ENCODE assay signal across 30 mouse cellular contexts in genomic region chr9:111453895-111454294, GRCm38 (mm10). TPM values are rescaled to one million over a fixed set of nuclear protein-coding genes. Genes with fewer than 3 reads are reported as not detected.
DNase-seq lines count a peak whose midpoint lies in the region; ATAC-seq lines count a peak whose summit lies in the region.
"Had no signal": no experiment of that assay in that cellular context is flagged by ENCODE, and none has a peak within 500 bp of the region (broad histone marks: within the 10 kb centered on the region; RNA-seq: fewer than 3 reads in every experiment).

No protein-coding gene starts in this region.

- no peaks in the 10 kb centered on the region for H3K27me3 ChIP-seq in heart, embryonic 10.5 days (ENCODE audit: insufficient read depth, poor library complexity, severe bottlenecking)
- H3K27me3 ChIP-seq in limb, embryonic 11.5 days (ENCODE audit: control insufficient read depth, insufficient read depth, low read length): no peaks in the 10 kb centered on the region
- H3K27me3 ChIP-seq in limb, embryonic 10.5 days (ENCODE audit: low read depth, poor library complexity, severe bottlenecking): no peaks in the 10 kb centered on the region
- H3K27me3 ChIP-seq: CH12.LX; embryonic facial prominence, embryonic 15.5 days; heart, embryonic 13.5 days; hindbrain, embryonic 13.5 days; Patski had no signal

- H3K4me3 ChIP-seq in heart, embryonic 10.5 days: no peak overlapping the region
- no peak overlapping the region for H3K4me3 ChIP-seq in limb, embryonic 11.5 days (ENCODE audit: low read depth, low read length)
- H3K4me3 ChIP-seq in limb, embryonic 10.5 days: no peak overlapping the region
- H3K4me3 ChIP-seq: embryonic facial prominence, embryonic 15.5 days; heart, embryonic 13.5 days; hindbrain, embryonic 13.5 days had no signal

- H3K36me3 ChIP-seq in heart, embryonic 10.5 days: no peaks in the 10 kb centered on the region
- H3K36me3 ChIP-seq in limb, embryonic 11.5 days (ENCODE audit: control insufficient read depth, insufficient read depth, low read length): no peaks in the 10 kb centered on the region
- no peaks in the 10 kb centered on the region for H3K36me3 ChIP-seq in limb, embryonic 10.5 days
- H3K36me3 ChIP-seq: embryonic facial prominence, embryonic 15.5 days; G1E; heart, embryonic 13.5 days; hindbrain, embryonic 13.5 days had no signal

- H3K27ac ChIP-seq in heart, embryonic 10.5 days: no peak overlapping the region
- H3K27ac ChIP-seq in limb, embryonic 11.5 days (replicated peaks; ENCODE audit: low read depth, low read length): 0 out of 2 replicates have a peak overlapping the region, but pooled peaks have one; percentile 16
- no peak overlapping the region for H3K27ac ChIP-seq in limb, embryonic 10.5 days
- H3K27ac ChIP-seq: embryonic facial prominence, embryonic 15.5 days; heart, embryonic 13.5 days; hindbrain, embryonic 13.5 days had no signal

- no peak for ATAC-seq in limb, embryonic 11.5 days (ENCODE audit: insufficient number of reproducible peaks, low FRiP score, low TSS enrichment, low read depth)
- ATAC-seq in granulocyte monocyte progenitor cell, adult 5-6 weeks (replicated peaks; ENCODE audit: poor library complexity, severe bottlenecking): peak; percentile 42; the same call in 1 of the 2 replicates
- ATAC-seq: forebrain, embryonic 14.5 days; forebrain, postnatal 0 days; hindbrain, embryonic 16.5 days; inflammation-experienced regulatory T-cells, adult 6 months; intestine, embryonic 16.5 days; Patski had no signal

- no peak overlapping the region for H3K4me2 ChIP-seq in limb, embryonic 11.5 days (ENCODE audit: low read depth, severe bottlenecking)
- H3K4me2 ChIP-seq: embryonic facial prominence, embryonic 15.5 days; heart, embryonic 13.5 days; hindbrain, embryonic 13.5 days had no signal

- WGBS in heart, embryonic 10.5 days: 62% methylated on average over 3 of the region's 3 CpGs
- 75% methylated on average over 3 of the region's 3 CpGs for WGBS in limb, embryonic 11.5 days
- 81% methylated on average over 3 of the region's 3 CpGs for WGBS in limb, embryonic 10.5 days

- H3K4me1 ChIP-seq in heart, embryonic 10.5 days: 0 out of 2 replicates have a peak, but pooled peaks cover 5% of the 10 kb centered on the region
- H3K4me1 ChIP-seq in limb, embryonic 11.5 days (ENCODE audit: control insufficient read depth, insufficient read depth, low read length): peaks cover 4% of the 10 kb centered on the region; the same call in 1 of the 2 replicates
- H3K4me1 ChIP-seq in limb, embryonic 10.5 days: peaks cover 5% of the 10 kb centered on the region; the same call in 1 of the 2 replicates
- H3K4me1 ChIP-seq: embryonic facial prominence, embryonic 15.5 days; heart, embryonic 13.5 days had no signal

- peak; percentile 33 for DNase-seq in heart, adult 11 months
- DNase-seq in heart, embryonic 10.5 days (ENCODE audit: low spot score): no peak
- DNase-seq in limb, embryonic 11.5 days (ENCODE audit: low spot score): no peak
- no peak for DNase-seq in limb, embryonic 10.5 days (ENCODE audit: low spot score)
- no peak for DNase-seq in right cerebral cortex, postnatal 25 days
- DNase-seq in urinary bladder, postnatal 25 days (ENCODE audit: low spot score): no peak
- DNase-seq: adrenal gland, postnatal 10 days; adrenal gland, postnatal 36 days; B cell, adult 2 months; cerebellum, adult 2 months; cerebellum, adult 9-11 months; cerebellum, postnatal 25 days; embryo, embryonic 11 days; forebrain, postnatal 0 days; gastrocnemius, postnatal 10 days; gastrocnemius, postnatal 36 days; heart, adult 18-20 months; heart, postnatal 14 days; heart, postnatal 4 days had no signal

- no peak overlapping the region for H3K9ac ChIP-seq in limb, embryonic 11.5 days (ENCODE audit: low read length)
- H3K9ac ChIP-seq: embryonic facial prominence, embryonic 15.5 days; forebrain, postnatal 0 days; heart, embryonic 13.5 days; hindbrain, embryonic 13.5 days had no signal

- no peaks in the 10 kb centered on the region for H3K9me3 ChIP-seq in heart, embryonic 10.5 days
- H3K9me3 ChIP-seq in limb, embryonic 11.5 days (ENCODE audit: control insufficient read depth, low read length): no peaks in the 10 kb centered on the region
- no peaks in the 10 kb centered on the region for H3K9me3 ChIP-seq in limb, embryonic 10.5 days (replicated peaks)
- H3K9me3 ChIP-seq: embryonic facial prominence, embryonic 15.5 days; heart, embryonic 13.5 days; hindbrain, embryonic 13.5 days had no signal

RNA-seq across cellular contexts. Expression of gene Dclk3, which starts 15.0 kb away (rescaled TPM):
- polyA plus RNA-seq in heart, embryonic 10.5 days (2016; fragmentation: Nextera tagmentation; extraction: Ambion mirVana): 1.6 and 2.5 TPM in 2 replicates
- 0.06 and 0.25 TPM in 2 replicates for polyA plus RNA-seq in limb, embryonic 11.5 days (2014; fragmentation: Nextera tagmentation; extraction: Ambion mirVana)
- 0.20 and 0.31 TPM in 2 replicates for polyA plus RNA-seq in limb, embryonic 10.5 days (2016; fragmentation: Nextera tagmentation; extraction: Ambion mirVana)
- total RNA-seq in granulocyte monocyte progenitor cell, adult 5-6 weeks (2014; fragmentation: Nextera tagmentation): not detected in 2 replicates
- not detected in 2 replicates for total RNA-seq in granulocyte monocyte progenitor cell, adult 5-6 weeks (2017)
- polyA plus RNA-seq: G1E; inflammation-experienced regulatory T-cells, adult 6 months had no signal
